Mouse (Mus musculus) thymus, postnatal 0 days (tissue): ENCODE data around the gene Pgpep1. TPM values are rescaled to one million over a fixed set of nuclear protein-coding genes. Genes with fewer than 3 reads are reported as not detected.

Experiments used
- DNase-seq: peaks from one replicate; pipeline ENCODE4 v3.0.0-alpha.2; 2015; ENCODE audit warnings: low spot score
- polyA plus RNA-seq: library from polyadenylated mRNA; unstranded; fragments of >200 nt; fragmentation: Nextera tagmentation; extraction: Ambion mirVana; gene quantifications from 2 replicates; pipeline ENCODE4 v1.2.1, GENCODE M21; 2015

The Pgpep1 gene
- polyA plus RNA-seq, 1 experiment from 2014 or later, result 33.2 TPM

DNA sequence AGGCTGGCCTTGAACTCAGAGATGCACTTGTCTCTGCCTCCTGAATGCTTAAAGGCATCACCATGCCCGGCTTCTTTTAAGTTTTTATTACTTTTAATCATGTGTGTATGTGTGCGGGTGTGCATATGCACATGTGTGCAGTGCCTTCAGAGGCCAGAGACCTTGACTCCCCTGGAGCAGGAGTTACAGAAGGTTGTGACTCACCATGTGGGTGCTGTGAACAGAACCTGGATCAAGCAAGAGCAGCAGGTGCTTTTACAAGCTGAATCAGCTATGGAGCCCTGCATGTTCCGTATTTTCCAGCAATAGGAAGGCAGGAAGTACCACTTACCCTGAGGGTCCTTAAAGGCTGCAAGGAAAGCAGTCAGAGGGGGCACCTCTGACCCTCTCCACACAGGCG lies 31.0 kb upstream of the Pgpep1 start:
- DNase-seq, result no peak

DNA sequence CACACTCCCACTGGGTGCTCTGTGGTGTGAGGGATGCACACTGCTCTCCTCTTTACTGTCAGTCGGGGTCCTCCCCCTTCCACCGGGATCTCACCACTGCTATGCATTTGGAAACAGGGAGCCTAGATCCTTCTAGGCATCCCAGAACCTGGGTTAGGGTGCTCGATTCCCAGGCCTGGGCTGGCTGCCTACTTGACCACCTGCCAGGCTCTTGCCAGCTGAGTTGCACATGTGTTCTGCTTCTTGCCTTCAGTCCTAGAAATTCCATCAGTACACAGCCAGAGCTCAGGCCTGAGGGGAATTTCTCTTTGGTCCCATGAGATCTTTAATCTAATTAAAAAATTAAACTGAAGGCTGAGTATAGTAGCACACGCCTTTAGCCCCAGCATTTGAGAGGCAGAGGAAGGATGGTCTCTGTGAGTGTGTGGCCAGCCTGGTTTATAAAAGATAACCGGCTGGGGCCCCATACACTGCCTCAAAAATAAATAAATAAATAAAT lies 29.8 kb upstream of the Pgpep1 start:
- DNase-seq, result no peak

DNA sequence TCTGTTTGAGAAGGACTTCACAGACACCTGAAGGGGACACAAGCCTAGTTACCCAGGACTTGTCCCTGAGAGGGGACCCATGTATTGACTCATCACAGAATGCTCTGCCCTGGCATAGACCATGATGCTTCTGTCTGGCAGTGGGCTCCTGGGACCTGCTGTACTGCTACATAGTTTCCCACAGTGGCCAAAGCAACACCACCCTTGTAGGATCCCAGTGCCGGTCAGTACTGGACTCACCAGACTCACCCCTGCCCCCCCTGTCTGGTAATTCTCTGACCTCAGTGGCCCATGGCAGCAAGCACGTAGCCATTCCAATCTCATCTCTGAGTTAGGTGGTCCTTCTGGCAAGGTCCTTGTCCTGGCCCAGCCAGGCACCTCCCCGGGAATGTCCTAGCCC lies 27.9 kb upstream of the Pgpep1 start:
- no peak for DNase-seq

DNA sequence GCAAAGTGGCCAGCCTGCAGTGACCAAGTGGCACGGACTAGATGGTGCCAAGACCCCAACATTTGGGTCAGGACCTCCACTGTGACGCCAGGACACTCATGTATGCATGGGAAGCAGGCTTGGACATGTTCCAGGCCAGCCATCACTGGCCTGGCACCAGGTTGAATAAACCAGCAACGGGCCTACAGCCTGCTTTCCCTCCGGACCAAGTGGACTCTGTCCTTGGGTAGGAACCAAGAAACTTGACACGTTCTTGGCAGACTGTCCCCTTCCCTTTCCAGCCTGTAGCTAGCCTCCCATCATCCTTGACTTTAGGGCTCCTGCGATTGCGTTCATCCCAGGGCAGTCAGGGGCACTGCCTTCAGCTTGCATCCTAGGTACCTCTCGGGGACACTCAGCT lies 27.4 kb upstream of the Pgpep1 start:
- DNase-seq, result no peak

DNA sequence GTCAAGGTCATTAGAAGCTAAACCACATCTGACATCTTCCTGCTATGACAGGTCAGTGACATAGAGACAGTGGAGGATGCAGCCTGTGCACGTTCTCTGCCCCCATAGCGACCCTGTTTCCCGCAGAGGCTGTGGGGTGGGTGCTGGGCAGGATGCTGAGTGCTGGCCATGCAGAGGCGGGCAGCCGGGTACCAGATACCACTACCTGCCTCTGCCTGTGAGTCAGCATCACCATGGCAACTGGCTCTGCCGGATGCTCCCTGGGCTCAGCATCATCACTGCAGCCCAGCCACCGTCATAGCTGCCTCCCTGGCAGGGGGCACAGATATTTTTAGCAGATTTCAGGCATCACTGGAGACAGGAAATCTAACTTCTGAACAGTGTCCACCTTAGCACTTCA lies 24.1 kb upstream of the Pgpep1 start:
- DNase-seq, result no peak

DNA sequence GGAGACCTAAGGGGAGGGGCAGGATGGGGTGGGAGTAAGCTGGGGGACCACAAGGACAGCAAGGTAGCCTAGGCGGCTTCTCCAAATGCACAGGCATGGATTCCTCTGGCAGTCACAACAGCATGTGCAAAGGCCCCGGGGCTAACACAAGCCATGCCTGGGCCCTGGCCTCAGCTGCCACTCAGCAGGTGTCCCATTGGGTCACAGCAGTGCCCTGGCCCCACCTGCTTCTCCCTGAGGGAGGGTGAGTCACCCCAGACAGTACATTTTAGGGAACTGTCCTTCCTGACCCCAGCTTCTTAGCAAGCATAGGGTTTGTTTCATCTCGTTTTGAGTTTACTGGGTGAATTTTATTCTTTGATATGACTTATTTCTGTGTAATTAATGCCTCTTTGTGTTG lies 22.5 kb upstream of the Pgpep1 start:
- DNase-seq, result no peak

DNA sequence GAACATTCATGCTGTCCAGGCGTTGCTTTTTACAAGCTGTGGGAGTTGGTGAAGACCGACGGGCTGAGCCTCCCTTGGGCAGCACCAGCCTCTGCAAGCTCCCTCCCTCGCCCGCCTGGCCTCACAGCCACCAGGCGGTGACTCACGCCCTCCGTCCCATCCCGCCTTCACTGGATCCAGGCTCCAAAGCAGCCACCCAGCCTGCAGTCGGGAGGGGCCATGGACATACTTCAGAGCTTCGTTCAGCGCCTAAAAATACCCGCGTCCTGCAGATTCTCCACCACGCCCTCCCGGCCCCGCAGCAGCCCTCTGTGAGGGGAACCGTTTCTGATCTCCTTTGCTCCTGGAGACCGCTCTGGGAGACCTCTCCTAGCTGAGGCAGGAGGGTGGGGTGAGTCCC lies 22.0 kb upstream of the Pgpep1 start:
- no peak for DNase-seq

DNA sequence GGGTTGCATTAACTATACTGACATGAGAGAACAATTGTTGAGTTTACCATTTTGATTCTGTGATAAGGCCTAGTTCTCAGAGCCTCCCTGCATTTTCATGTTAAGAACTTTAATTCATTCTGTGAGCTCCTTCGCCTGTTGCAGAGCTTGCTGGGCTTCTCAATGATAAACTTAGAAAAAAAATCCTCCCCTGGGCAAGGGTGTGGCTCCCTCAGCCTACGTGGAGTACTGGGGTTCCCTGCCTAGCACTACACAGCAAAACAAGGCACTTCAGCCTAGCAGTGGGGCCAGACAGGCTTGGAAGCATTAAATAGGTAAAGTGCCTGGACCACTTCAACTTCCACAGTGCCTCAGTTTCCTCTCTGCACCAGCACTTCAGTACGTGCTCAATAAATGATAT lies 21.2 kb upstream of the Pgpep1 start:
- DNase-seq, result no peak

DNA sequence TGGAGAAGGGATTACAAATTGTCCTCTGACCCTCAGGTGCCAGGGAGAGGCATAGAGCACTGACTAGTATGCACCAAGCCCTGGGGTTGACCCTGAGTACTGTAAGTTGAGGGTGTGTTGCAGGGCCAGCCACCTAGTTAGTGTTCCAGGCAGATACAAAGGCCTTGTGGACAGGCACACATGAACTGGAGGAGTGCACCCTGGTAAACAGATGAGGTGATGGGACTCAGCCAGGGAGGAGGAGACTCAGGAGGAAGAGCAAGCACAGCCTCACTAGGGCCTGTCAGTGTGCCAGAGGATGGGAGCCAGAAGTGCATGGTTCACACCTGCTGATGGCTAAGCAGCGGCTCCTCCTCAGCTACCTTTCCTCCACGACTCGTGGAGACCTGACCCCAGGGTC lies 19.9 kb upstream of the Pgpep1 start:
- no peak for DNase-seq

DNA sequence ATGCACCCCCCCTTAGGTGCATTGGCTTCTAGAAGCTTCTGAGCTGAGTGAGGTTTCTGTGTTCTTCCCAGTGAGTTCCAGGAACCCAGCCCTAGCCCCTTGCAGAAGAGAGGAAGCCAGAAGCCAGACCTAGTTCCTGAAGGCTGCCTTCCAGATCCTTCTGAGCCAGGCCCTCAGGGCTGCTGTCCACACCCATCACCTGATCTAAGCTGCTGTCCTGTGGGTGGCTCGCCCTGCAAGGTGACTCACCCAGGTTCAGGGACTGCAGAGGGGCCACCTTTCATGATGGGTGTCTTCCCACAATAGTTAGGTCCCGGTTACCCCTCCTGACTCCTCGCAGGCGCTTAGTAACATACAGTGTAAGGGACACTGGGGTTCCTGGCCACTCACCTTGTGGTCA lies 19.2 kb upstream of the Pgpep1 start:
- DNase-seq, result no peak

DNA sequence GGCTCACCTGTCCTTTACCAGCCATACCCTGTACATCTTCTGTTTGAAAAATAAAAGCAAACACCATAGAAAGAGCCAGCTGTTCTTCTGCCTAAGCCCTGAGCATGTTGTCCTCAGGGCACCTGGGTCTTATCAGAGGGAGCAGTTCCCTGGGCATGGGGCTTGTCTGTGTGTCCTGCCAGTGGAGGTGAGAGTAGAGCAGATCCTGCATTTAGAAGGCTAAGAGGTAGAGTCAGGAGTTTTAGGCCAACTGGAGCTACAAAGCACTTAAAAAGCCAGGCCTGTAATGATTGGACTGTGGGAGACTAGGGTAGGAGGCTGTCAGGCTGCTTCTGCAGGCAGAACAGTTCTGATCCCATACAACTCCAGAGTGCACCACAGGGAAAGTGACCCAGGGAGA lies 18.5 kb upstream of the Pgpep1 start:
- no peak for DNase-seq

DNA sequence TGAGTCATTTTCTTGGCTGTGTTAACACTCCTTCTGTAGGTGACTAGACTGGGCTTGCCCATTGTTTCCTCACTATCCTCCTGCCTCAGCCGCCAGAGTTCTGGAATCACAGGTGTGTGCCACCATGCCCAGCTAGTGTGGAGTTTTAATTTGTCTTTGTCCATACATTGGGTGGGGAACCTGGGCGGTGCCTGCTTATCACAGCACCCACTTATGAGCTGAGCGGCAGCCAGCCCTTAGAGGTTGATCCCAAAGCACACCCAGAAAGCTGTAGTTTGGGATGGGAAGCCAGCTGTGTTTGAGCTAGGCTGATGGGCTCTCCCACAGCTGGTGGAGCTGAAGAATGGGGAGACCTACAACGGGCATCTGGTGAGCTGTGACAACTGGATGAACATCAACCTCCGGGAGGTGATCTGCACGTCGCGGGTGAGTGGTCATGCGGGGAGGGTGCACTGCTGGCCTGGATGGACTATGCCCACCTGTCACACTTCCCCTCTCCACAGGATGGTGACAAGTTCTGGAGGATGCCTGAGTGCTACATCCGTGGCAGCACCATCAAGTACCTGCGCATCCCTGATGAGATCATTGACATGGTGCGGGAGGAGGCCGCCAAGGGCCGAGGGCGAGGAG lies 17.4 kb upstream of the Pgpep1 start:
- no peak for DNase-seq

DNA sequence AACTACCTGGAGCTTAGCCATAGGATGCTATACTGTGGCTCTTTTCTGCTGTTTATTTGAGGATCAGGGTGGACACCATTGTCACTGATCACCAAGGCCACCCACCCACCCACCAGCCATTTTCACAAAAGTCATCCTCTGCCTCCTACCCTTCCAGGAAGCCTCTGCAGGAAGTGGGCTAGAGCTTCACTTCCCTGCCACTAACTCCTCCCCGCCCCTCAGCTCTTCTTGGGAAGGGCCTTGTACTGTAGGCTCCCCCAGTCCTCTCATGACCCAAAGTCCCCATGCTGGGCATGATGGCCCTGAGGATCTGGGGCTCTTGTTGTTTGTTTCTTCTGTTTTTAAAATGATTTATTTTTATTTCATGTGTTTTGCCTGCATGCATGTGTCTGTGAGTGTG lies 15.1 kb upstream of the Pgpep1 start:
- DNase-seq, result peak; percentile 78

DNA sequence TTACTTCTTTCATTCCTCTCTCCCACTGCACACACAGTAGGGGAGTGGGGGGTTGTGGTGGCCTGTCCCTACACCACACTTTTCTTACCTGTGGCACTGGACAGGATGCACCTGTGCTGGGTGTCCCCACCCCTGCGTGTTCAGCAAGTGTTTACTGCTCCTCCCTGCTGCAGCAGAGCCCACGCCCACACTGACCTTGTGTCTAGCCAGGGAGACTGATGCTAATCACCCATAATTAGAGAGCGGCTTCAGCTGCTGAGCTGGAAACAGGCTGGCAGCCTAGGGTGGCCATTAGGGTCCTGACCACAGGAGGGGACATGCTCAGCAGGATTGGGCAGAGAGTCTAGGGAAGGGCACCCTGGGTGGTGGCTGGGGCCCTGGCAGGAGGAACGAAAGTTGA lies 14.5 kb upstream of the Pgpep1 start:
- no peak for DNase-seq

DNA sequence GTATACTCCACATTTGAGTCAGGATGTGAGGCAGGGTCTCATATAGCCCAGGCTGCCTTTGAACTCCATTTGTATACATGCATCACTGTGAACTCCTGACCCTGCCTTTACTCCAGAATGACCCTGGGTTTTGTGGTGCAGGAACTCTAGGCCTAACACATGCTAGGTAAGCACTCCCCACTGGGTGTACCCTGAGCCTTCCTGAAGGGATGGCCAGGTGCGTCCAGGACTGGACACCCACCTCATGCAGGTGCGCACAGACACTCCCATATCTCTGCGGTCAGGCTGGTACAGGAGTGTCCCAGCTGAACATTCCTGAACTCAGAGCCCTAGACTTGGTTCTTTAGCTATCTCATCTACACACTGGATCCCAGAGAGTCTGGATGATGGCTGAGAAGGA lies 13.9 kb upstream of the Pgpep1 start:
- no peak for DNase-seq

DNA sequence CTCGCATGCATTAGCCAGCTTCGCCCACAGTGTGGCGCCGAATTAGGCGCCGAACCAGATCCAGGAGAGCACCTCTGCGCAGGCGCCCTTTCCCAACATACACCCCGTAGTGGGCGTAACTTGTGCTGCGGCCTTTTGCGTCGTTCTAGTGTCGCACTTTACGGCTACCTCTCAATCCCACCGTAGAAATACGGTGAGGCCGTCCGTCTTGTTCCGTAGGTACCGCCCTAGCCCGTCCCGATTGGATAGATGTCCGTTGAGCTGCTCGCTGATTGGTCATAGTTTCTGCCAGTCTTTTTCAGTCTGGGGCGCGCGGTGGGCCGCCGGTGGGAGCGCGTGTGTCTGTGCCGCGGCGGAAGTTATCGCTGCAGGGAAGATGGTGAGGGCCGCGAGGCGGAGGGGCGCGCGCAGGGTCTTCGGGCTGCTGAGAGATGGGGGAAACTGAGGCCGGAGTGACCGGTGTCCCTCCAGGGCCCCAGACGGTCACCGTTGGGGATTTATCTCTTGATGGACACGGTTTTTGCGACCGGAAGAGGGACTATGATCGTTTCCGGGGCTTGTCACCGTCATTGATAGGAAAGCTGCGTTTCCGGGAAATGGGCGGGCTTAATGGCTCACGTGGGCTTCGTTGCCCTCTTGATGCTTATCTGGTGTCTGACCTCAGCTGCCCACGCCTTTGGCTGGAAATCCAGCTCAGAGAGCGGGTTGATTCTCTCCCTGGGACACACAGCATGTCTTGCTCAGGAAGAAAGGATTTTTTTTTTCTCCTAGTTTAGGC lies 13.1 kb upstream of the Pgpep1 start, which contains the start of gene Lsm4:
Lsm4 (plus strand) TSS at position 170 of the 778 bp plus-strand sequence.
- DNase-seq, result peak; percentile 100

DNA sequence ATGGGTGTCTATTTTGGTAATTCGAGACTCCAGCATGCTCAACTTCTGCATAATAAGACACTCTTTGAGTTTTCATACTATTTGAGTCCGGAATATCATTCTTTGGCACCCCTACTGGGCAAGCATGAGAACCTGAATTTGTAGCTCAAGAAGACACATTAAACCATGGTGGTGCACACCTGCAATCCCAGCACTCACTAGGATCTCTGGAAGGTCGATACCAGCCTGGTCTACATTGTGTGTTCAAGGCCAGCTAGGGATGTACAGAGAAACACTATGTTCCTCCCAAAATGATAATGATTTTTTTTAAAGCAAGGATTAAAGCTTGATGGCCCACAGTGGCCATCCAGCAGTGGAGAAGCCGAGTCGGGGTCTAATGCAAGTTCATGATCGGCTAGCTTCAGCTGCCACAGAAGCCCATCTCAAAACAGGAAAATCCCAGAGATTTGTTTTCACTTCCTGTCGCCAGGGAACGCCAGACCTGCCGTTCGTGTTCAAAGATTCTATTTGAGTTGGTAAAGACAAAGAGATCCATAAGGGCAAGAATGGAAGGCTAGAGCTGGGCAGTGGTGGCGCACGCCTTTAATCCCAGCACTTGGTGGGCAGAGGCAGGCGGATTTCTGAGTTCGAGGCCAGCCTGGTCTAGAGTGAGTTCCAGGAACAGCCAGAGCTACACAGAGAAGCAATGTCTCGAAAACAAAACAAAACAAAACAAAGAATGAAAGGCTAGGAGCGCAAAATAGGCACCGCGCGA lies 12.3 kb upstream of the Pgpep1 start:
- DNase-seq, result no peak

DNA sequence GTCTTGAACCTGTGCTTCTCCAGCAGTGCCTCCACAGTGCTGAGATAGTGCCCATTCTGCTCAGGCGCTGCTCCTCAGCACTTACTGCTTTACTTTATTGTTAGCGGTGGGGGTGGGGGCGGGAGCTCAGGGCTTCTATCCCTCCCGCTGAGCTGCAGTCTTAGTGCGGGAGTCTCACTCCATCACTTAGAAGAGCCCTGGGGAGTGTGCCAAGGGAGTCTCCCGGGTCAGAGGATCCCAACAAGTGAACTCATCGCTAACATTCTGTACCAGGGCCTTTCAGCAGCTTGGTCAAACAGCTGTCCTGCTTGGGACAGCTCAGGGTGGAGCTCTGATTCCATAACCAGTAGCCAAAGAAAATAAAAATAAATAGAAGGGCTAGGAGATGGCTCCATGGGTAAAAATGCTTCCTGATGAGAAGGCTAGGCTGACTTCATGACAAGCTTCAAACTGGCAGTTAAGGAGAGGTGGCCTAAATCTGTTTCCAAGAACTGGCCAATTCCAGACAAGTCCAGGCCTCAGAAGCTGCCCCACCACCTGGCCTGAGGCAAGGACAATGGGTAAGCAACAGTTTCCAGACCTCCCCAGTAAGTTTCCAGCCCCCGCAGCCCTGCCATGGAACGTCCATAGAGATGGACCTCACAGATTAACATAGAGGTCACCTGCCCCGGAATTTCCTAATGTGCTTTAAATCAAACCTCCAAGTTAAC lies 11.6 kb upstream of the Pgpep1 start:
- DNase-seq, result no peak

DNA sequence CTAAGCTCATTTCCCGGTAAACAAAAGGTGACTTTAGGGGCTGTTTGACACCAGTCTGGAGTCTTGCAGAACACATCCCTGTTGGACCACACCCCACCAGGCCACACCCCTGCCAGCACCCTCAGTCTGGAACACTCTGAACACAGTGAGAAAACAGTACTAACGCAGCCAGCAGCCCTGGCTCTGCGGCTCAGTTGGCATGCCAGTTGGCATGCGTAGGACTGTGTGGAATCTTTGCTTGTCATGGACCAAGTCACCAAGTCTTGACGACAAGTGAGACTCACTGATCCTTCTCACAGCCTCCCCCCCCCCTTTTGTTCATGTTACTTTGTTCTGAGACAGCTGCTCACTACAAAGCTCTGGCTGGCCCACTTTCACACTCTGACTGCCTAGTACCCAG lies 6.9 kb upstream of the Pgpep1 start:
- peak; percentile 76 for DNase-seq

DNA sequence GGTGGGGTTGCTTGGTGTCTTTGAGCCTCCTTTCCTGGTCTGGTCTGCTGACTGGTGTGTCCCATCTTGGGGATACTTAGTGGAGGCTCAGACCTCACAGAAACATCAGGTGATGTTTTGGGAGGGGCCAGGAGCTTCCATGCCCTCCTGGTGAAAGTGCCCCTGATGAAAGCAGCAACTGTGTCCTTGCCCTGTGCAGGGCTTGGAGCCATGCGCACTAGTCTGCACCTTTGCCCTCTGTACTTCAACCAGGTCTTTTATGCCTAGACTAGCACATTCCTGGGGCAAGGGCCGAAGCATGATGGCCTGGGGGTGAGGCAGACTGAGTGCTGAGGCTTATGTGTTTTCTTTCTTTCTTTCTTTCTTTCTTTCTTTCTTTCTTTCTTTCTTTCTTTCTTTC lies 5.4 kb upstream of the Pgpep1 start:
- DNase-seq, result no peak

DNA sequence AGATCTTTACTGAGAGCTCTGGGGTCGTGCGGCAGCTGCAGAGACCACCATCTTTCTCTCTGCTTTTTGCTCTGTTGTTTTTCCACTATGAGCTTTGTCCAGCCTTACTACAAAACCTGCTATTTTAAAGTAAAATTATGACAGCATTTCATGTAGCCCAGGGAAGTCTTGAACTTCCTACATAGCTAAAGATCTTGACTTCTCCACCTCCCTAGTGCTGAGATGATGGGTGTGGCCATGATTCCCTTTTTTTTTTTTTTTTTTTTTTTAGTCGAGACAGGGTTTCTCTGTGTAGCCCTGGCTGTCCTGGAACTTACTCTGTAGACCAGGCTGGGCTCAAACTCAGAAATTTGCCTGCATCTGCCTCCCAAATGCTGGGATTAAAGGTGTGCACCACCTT lies 4.4 kb upstream of the Pgpep1 start:
- no peak for DNase-seq

DNA sequence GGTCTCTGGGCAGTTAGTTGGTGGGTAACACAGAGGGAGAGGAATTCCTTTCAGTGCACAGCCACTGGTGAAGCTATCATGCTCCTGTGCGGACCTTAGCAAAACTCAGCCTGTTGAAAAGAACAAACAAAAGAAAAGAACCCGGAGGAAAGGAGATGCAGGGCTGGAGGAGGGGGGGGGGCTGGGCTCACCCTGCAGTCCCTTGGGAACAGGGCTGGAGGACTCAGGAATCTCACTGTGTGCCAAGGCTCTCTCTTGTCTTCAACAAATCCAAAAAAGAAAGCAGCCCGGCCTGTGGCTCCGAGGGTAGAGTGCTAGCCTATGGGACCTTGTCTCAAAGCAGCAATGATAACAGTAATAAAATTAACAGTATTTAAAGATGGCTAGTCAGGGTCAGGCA lies 3.5 kb upstream of the Pgpep1 start:
- no peak for DNase-seq
